Mouse (Mus musculus): ENCODE measurements around the gene Rnasek.

The Rnasek gene

DNA sequence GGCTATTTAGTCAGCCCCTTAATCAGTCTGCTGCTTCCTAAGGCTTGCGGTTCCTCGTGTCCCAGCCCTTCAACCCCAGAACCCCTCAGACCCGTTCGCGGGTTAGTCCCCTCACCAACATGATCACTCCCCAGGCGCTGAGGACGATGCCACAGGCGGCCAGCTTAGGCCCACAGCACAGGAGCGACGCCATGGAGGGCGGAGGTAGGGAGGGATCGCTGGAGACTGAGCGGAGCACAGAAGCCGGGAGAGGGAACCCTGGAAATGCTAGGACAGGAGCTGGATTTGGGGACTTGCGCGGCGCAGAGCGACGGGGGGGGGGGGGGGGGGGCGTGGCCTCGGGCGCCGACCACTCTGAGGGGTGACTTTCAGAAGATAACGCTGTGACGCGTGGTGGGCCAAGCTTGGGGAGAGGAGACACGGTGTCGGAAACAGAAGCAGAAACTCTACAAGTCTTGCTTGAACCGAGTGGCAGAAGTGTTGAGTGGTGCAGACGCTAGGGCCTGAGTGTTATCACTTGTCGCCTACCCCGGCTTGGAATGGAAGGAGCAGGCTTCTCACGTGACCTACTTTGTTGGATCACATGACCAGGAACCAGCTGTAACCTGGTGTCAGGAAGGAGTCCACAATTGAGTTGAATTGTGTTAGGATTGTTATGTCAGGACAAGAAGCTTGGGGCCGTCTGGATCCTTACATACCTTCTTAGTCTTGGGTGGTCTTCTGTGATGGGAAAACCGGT is at the start of gene Rnasek, which contains the start of gene Gm21988:
Gene Rnasek (minus strand): TSS at position 302 of the 739 bp plus-strand sequence.
Gene Gm21988 (minus strand): TSS at position 290 of the 739 bp plus-strand sequence.
- DNase-seq (ENCODE audit: low spot score in 2 of 2): peak in 1 of 2 experiments; percentile 73

DNA sequence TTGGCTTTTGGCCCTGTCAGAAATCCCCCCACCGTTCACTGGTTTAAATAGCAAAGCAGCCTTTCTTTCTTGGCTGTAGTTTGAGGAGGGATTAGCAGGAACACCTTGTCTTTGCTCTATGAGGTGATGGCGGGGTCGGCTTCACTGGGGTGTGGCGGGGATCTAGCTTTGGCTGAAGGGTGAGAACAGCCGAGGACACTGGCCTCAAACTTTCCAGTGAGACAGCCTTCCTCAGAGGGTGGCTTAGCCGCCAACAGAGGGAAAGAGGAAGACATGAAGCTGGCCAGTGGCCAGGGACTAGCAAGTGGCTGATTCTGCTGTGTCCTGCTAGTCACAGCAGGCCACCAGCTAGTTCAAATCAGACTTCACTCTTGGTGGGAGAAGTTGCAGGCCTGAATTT is 49.6 kb upstream of the Rnasek start:
- peak in 1 of 2 experiments; percentile 15 for DNase-seq (ENCODE audit: low spot score in 2 of 2)

DNA sequence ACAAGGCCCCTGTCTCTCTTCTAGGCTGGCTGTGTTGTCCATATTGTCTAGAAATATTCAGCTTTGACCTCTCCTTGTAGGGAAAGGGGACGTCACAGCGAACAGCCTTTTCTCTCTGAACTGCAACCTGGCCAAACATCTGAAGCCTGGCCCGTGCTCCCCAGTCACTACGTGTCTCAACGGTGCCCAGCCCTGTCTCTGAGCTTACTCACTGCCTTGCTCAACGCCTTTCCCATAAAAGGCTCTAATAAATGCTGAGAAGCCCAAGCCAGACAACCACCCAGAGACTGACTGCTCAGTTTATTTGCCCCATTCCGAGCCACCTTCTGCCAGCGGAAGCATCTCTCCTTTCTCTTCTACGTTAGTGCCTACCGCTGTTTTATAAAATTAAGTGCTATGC is 48.5 kb upstream of the Rnasek start:
- no peak for DNase-seq (ENCODE audit: low spot score in 2 of 2)

GRCm38 (mm10) chr11:70285686-70286085 is 46.0 kb upstream of the Rnasek start:
- no peak for DNase-seq (ENCODE audit: low spot score in 2 of 2)

DNA sequence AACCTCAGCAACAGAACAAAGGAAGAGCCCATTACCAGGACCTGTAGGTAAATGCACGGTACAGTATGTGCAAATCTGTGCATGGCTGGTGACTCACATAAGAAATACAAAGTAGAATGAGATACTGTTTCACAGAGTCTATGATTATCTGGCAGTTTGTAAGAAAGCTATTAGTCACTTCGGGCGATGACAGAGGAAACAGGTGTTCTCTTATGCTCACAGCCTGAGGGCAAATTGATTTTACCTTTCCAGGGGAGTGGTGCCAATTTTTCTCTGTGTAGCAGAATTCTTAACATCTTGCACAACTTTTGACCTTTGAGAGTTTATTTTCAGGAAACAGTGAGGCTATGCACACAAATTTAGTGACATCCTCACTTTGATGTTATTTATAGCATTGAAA is 45.1 kb upstream of the Rnasek start:
- DNase-seq (ENCODE audit: low spot score in 2 of 2): no peak

GRCm38 (mm10) chr11:70283666-70284065 is 44.0 kb upstream of the Rnasek start:
- DNase-seq (ENCODE audit: low spot score in 2 of 2): no peak

- DNase-seq (ENCODE audit: low spot score in 2 of 2): no peak
Observed at GRCm38 (mm10) chr11:70280441-70280840, 40.8 kb upstream of the Rnasek start.

DNA sequence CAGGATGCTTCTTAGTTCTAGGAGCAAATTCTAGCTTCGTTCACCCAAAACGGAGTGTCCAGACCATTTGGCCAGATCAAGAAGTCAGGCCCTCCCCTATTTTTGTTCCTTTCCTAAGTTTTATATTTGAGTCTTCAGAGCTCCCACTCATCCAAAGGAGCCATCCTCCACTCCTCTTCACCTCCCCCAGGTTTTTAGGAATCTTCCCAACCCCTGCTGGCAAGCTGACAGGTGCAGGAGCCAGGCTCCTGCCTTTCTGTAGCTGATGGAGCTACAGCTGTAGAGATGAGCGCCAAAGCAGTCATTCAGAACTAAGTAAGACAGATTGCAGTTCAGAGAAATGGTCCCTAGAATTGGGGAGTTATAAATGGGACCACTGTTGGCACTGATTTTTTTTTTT is 39.3 kb upstream of the Rnasek start:
- DNase-seq (ENCODE audit: low spot score in 2 of 2): peak in 1 of 2 experiments; percentile 7

GRCm38 (mm10) chr11:70271641-70272040 is 32.0 kb upstream of the Rnasek start:
- DNase-seq (ENCODE audit: low spot score in 2 of 2): no peak

DNA sequence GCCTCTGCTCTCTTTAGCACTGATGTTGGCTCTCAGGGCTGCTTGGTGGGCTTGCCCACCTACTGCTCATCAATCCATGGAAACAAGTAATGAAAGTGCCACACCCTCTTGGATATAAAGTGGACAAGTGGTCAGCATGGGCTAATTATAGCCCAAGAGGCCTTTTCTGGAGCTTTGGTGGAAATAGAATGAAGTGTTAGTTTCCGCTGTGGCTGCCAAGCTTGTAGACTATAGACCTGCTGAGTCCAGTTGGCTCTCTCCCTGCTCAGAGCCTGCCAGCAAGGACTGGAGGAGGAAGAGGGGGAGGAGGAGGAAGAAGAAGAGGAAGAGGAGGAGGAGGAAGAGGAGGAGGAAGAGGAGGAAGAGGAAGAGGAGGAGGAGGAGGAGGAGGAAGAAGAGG is 26.8 kb upstream of the Rnasek start:
- no peak for DNase-seq (ENCODE audit: low spot score in 2 of 2)

GRCm38 (mm10) chr11:70265819-70266218 is 26.2 kb upstream of the Rnasek start:
- DNase-seq (ENCODE audit: low spot score in 2 of 2): no peak

DNA sequence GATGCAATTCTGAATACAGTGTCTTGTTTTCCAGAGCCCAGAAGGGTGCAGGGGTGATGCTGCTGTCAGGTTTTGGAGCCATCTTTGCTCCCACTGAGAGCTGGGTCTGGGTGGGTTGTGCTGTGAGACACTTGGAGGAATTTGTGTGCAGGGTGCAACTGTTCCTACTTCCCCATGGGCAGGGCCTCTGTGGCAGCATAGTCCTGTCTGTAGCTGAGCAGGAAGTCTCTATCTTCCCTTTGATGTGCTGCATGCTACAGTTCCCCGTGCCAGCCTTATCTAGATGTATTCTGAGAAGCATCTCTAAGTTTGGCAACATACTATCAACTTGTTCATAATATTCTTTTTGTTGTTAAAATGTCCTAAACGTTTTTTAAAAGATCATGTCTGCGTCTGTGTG is 25.6 kb upstream of the Rnasek start:
- no peak for DNase-seq (ENCODE audit: low spot score in 2 of 2)

- no peak for DNase-seq (ENCODE audit: low spot score in 2 of 2)
Observed at GRCm38 (mm10) chr11:70259035-70259434, 19.4 kb upstream of the Rnasek start.

- no peak for DNase-seq (ENCODE audit: low spot score in 2 of 2)
Observed at GRCm38 (mm10) chr11:70254931-70255531, 15.4 kb upstream of the Rnasek start, which contains the start of gene Alox12. Alox12 (minus strand) TSS chr11:70255353.

- no peak for DNase-seq (ENCODE audit: low spot score in 2 of 2)
Observed at GRCm38 (mm10) chr11:70254337-70254736, 14.7 kb upstream of the Rnasek start.

- DNase-seq (ENCODE audit: low spot score in 2 of 2): no peak
Observed at GRCm38 (mm10) chr11:70251853-70252252, 12.2 kb upstream of the Rnasek start.

DNA sequence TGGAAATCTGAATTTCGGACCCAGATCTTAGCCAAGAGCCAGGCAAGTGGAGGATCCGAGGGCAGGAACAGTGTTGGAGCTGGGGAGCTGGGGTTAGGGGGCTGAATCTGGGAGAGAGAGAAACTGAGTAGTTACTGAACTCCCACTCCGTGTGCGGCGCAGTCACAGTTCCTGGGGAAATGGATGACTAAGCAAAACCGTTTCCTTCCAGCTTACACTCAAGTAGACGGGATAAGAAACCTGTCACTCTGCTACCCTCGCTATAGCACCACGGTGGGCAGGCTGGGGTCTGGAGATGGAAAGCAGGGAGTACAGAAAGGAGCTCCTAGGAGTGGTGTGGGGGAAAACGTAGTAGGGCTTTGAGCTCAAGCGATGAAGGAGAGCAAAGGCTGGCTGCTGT is 10.5 kb upstream of the Rnasek start:
- DNase-seq (ENCODE audit: low spot score in 2 of 2): no peak

DNA sequence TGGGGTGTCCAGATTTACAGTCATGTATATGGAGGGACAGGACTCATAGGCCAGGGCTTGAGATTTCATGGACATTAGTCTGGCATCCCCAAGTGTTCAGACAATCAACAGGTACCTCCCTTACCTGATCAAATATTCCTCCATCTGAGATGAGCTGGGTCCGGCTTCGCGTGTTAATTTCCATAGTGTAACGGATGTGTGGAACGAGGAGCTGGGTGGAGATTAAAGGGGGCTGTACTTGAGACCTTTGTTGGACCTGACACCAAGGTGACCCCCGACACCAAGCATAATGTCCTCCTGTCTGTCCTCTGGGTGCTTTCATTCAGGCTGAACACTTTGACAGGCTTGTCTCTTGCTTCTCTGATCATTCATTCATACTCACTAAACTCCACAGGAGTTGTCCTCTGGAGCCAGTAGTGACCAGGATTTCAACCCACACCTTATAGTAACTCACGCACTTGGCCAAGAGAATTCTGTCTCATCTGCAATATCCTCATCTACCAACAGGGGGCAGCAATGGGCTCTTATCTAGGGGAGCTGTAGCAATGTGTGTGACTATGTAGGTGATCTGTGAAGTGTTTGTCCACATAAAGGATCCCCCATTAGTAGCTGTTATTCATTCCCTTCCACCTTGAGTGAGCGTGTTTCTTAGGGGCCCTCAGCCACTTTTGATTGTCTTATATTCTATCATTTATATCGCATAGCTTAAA is 7.6 kb upstream of the Rnasek start:
- DNase-seq (ENCODE audit: low spot score in 2 of 2): peak in 1 of 2 experiments; percentile 72

DNA sequence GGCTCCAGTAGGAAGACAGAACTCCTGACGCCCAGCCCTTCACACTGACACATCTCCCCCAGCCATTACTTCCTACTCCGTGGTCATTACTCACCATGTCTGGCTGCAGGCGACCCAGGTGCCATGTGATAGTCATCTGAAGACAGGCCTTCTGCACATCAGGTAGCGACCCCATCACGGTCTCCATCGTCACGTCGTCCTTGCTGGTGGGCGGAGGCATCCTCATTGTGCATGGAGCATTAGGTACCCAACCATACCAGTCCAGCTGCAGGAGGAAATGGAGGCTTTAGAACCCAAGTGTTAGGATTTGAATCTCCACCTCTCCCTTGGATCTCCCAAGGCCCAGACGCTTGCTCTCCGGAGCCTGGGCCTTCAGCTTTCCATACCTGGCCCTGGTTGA is 2.9 kb upstream of the Rnasek start:
- DNase-seq (ENCODE audit: low spot score in 2 of 2): no peak

GRCm38 (mm10) chr11:70238591-70239440 is 826 bp downstream of the Rnasek start:
- DNase-seq (ENCODE audit: low spot score in 2 of 2): no peak

GRCm38 (mm10) chr11:70237457-70238167 is 2.0 kb downstream of the Rnasek start, which contains the start of gene 0610010K14Rik:
0610010K14Rik (minus strand) TSS chr11:70237914.
- peak; percentile 97 to 99 for DNase-seq (ENCODE audit: low spot score in 2 of 2)

Data from cerebellum, postnatal 4 days (tissue).